Mouse (Mus musculus) monocyte, adult 2 months (primary cell): ENCODE data around the gene Sprr1b.
"Not testable (repeated sequence)": the region's sequence is repeated elsewhere in the genome, so short reads cannot be mapped to it uniquely, and the experiment has no call there.

Experiments used
- DNase-seq, 2 experiments: peaks; one replicate each; pipeline ENCODE4 v3.0.0; 2022; ENCODE audit warnings: low spot score in 2 of 2, low read depth in 1 of 2

Gene Sprr1b

DNA sequence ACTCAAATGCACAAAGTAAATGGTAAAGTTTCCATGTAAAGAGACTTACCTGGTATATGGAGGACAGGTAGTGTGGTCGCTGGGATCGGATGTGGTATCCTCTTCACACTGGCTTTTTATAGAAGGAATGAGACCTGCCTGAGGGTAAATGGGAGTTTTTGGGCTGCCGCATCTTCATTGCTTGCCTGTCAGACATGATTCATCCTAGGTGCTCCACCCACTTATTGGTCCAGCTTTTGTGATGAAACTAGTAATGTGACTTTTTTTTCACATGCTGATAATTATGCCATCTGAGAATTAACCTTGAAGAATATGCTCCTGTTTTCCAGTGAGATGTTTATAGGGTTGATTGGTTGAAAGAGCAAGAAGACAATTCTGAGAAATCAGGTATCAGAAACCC lies at the start of gene Sprr1b:
TSS of gene Sprr1b (minus strand) at position 101 of the 400 bp plus-strand sequence.
- DNase-seq: no peak

DNA sequence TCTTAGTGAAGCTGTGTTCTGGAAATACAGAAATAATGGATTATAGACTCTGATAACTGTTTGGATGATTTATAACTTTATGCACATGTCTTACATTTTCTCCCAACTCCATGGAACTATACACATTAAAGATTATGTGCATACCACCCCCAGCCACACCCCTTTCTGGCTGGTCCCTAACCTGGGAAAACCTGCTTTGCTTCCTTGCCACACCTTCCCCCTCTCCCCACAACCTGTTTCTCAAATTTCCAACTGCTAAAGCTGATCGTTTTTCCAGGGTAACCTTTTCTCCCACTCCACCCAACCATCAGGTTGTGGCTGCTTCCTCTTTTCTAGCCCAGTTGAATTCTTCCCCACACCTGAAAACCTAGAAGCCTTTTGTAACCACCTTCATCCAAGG lies 47.7 kb upstream of the Sprr1b start:
- no peak for DNase-seq

DNA sequence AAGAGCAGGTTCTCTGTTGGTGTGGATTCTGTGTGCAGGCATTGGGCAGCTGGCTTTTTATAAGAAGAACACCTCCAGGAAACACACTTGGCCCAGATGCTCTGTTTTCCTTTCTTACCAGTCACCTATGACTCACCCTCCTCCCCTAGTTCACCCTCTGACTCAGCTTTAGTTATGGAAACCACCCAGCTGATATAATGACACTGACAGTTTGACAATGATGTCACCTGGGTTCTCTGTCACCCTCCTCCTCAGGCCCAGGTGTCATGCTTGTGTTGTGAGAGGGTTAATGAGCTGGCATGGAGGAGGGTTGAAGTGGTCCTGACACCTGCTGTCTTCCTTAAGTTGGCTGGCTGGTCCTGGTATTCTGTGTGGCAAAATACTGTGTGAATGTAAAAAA lies 47.3 kb upstream of the Sprr1b start, which contains the start of gene Sprr1a:
TSS of gene Sprr1a (minus strand) at position 33 of the 400 bp plus-strand sequence.
- DNase-seq: no peak

DNA sequence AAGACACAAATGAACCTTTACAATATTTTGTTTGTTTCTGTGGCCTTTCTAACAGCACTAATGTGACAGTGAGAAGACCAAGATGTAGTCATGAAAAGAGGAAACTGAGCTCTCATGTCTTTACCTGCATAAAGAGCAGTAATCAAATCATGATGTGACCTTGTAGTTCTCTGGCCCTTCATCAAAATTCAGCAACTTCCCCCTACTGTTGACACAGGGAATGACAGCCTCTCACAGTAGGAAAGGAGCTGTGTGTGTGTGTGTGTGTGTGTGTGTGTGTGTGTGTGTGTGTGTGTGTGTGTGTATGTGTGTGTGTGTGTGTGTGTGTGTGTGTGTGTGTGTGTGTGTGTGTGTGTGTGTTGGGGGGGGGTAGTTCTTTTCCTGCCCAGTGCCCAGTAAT lies 42.7 kb upstream of the Sprr1b start:
- DNase-seq: not testable (repeated sequence)

DNA sequence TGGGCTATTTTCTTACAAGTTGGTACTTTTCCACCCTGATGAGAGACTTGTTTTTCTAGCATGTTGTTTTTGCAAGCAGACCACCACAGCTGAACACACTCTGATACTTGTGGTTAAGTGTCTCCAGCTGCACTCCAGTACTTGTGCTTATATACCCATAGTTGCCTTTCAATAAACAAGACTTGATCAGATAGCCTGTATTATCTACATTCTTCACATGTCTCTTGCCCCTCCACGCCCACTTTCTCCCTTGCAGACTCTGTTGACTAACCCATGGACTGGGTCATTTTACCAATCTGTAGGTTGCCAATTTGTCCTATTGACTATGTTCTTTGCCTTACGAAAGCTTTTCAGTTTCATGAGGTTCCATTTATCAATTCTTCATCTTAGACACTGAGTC lies 31.5 kb upstream of the Sprr1b start:
- no peak for DNase-seq

DNA sequence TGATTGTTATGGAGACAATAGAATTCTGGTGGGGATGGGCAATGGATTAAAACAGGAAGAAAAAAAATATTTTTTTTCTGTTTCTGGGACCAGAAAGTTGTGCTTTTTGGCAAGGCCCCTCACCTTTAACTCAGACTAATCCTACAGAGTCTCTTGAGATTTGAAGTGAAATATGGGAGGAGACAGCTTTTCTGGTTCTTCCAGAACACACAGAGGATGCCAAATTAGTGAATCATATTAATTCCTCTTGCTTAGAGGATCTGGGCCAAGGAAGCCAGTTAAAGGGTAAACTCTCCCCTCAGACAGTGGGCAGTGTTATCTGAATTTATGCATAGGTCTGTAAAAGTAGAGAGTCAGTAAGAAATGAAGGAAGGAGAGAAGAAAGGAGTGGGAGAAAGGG lies 28.8 kb upstream of the Sprr1b start:
- no peak for DNase-seq

DNA sequence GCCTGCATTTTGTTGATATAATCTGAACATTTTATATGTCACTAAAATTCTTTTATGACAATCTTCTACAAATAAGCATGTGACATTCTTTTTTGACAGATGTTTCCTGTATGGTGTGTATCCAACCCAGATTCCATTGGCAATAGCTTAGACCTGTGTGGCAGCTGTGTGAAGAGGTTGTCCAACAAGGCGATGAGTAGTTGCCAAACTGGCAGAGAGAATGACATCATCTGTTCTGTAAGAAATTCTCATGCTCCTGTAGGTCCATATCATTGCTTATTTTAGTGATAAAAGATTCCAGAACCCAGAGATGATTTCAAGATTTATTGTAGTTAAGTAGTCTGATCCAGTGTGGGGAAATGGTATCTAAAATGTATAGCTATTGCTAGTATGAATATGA lies 28.0 kb upstream of the Sprr1b start:
- no peak for DNase-seq

DNA sequence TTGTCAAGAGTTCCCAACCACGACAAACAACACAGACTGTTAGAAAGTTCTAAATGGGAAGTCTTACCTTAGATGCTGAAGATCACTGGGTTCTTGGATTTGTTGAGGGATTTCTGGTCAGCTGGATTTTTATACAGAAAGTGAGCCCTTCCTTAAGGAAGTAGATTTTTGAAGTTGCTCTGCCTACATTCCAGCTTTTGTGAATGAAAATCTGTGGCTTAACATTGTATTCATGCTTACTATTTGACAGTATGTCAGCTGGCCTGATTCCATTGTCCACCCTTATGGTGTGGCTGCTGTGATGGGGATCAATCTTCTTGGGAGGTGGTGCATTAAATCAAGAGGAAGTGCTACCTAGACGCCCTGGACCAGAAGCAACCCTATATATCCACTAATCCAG lies 20.0 kb upstream of the Sprr1b start, which contains the start of gene Sprr3:
TSS of gene Sprr3 (minus strand) at position 101 of the 400 bp plus-strand sequence.
- DNase-seq: no peak

DNA sequence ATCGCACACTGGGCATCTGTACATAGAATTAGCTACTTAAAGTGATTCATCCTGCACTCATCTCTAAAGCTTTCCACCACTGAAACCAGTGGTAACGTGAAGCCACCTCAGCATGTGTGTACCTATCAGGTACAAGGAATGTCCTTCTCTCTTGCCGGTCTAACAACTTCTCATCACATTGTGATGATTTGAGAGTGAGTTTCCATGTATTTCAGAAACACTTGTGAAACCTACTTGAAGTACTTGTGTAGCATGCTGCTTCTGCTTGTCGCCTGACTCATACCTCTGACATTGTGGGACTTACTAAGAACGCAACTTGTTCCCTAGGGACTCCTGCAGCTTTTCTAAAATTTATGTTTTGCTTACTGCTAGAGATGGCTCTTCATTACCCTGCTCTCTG lies 16.6 kb upstream of the Sprr1b start:
- no peak for DNase-seq

DNA sequence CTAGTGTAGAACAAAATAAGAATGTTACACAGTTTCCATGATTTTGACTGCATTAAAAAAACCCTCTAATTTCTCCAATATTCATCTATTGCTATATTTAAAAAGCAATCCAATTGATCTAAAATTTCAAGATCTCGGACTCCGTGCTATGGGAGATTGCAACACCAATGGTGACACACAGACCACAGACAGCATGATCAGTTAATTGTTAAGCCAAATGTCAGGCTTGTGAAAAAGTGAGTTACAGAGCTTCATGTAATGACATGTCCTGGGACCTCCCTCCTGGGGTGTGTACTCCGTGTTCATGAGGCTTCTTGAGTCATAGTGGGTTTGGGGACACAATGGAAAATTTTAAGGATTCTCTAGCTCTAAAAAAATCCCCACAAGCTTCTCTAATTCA lies 1.6 kb upstream of the Sprr1b start:
- DNase-seq: no peak

DNA sequence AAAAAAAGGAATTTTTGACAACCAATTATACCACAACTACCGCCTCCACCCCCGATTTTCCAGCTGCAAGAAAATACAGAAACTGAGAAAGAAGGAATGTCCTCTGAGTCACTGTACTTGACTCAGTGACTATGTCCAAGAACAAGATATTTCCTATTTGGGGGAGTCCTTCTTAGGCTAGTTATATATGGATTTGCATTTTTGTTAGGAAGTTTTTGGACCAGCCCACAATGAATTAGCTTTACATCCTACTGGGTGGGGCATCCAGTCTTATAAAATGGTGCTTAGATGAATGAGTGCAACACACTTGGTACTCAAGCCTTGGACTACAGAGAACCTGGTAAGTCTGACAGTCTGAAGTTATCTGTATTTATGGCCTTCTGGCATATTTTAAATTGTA lies 6.3 kb downstream of the Sprr1b start, which contains the start of gene Sprr2k:
TSS of gene Sprr2k (plus strand) at position 301 of the 400 bp plus-strand sequence.
- no peak for DNase-seq

DNA sequence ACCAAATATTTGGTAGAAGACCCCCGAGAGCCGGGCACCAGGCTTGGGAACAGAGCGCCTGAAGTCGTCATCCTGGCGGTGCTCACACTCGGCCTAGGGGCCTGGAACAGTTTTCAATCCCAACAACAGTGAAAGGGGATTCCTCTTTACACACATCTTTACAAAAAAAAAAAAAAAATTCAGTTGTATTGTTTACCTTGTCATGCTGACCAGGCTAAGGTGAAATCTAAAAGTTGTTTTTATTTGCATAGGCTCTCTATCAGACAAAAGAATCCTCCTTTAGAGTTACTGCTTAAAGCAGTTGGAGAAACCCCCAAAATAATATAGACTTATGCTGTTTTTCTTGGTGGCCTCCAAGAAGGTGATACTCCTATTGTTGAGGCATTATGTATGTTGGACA lies 9.3 kb downstream of the Sprr1b start, which contains the start of gene Gm9774:
TSS of gene Gm9774 (minus strand) at position 101 of the 400 bp plus-strand sequence.
- DNase-seq: no peak

DNA sequence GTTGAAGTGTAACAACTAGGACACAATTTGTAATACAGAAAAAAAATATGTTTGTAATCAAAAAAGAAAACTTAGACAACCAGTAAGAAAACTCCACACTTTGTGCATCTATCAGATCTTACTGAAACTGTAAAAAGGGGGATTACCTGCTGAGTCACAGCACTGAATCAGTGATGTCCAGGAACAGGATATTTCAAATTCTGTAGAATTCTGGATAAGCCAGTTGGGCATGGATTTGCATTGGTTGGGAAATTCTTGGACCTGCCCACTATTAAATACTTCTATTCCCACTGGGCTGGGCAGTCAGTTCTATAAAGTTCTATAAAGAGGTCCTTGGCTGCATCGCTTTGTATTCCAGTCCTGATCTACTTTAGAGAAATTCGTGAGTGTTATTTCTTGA lies 20.8 kb downstream of the Sprr1b start, which contains the start of gene Sprr2j-ps:
TSS of gene Sprr2j-ps (plus strand) at position 301 of the 400 bp plus-strand sequence.
- DNase-seq: no peak

DNA sequence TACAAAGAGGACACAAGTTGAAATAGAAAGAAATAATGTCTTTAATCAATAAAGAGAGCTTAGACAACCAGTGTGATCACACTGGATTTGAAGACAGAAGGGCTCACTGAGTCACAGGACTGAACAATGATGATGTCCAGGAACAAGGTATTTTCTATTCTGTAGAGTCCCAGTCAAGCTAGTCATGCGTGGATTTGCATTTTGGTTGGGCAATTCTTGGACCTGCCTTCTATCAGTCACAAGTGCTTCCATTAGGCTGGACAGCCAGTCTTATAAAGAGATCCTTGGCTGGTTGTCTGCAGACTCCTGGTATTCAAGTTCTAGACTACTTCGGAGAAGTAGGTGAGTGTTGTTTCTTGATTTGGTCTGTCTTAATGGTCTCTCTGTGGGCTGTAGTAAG lies 30.9 kb downstream of the Sprr1b start, which contains the start of gene Sprr2i:
TSS of gene Sprr2i (plus strand) at position 301 of the 400 bp plus-strand sequence.
- DNase-seq: no peak

DNA sequence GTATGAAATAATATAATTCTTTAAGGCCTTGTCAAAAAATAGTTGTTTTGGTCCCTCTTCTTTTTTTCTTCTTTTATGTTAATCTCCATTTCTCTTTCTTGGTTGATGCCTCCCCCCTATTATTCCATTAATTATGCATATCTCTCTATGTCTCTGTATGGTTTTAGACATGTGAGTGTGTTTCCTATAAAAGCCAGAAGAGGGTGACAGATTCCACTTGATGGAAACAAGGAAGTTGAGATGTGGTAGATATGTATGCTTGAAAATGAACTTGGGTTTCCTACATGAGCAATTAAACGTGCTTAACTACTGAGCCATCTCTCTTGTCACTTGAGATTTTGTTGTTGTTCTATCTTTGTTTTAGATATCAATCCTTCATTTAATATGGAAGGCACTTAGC lies 44.3 kb downstream of the Sprr1b start:
- DNase-seq: no peak
